Mouse (Mus musculus) kidney, embryonic 14.5 days (tissue): ENCODE results near the gene Cdkal1. TPM values are rescaled to one million over a fixed set of nuclear protein-coding genes. Genes with fewer than 3 reads are reported as not detected.
A peak's percentile ranks its signal among the peaks of the same experiment; 100 is the strongest.

ENCODE experiments used
- ATAC-seq: fragments of 200-750 bp; cut with Nextera tagmentation; 2 replicates; pipeline ENCODE4 v1.8.0; 2017; ENCODE audit warnings: moderate number of reproducible peaks, mild to moderate bottlenecking, moderate TSS enrichment, moderate library complexity; ENCODE audit not compliant: low FRiP score, low TSS enrichment
- H3K27ac ChIP-seq: fragments of 300-500 bp; sonication (generic); 2 replicates; pipeline ENCODE4 v1.5.1; 2014; ENCODE audit warnings: low read depth, mild to moderate bottlenecking, low read length, moderate library complexity, mixed read lengths
- H3K27me3 ChIP-seq: fragments of 300-500 bp; sonication (generic); 2 replicates; pipeline ENCODE4 v1.6.1; 2014; ENCODE audit warnings: mild to moderate bottlenecking, low read length; ENCODE audit not compliant: control insufficient read depth, insufficient read depth
- H3K36me3 ChIP-seq: fragments of 300-500 bp; sonication (generic); 2 replicates; pipeline ENCODE4 v1.6.1; 2014; ENCODE audit warnings: low read length, mixed read lengths; ENCODE audit not compliant: control insufficient read depth, insufficient read depth
- H3K4me1 ChIP-seq: fragments of 300-500 bp; sonication (generic); 2 replicates; pipeline ENCODE4 v1.6.1; 2014; ENCODE audit warnings: low read length, mixed read lengths; ENCODE audit not compliant: control insufficient read depth, insufficient read depth
- H3K4me2 ChIP-seq: fragments of 300-500 bp; sonication (generic); replicated peaks from 2 replicates; pipeline ENCODE4 v1.6.1; 2014; ENCODE audit warnings: low read depth, mild to moderate bottlenecking, low read length
- H3K4me3 ChIP-seq: fragments of 300-500 bp; sonication (generic); 2 replicates; pipeline ENCODE4 v1.5.1; 2014; ENCODE audit warnings: mild to moderate bottlenecking, low read length
- H3K9ac ChIP-seq: fragments of 300-500 bp; sonication (generic); 2 replicates; pipeline ENCODE4 v1.6.1; 2014; ENCODE audit warnings: low read depth, mild to moderate bottlenecking, low read length, moderate library complexity
- H3K9me3 ChIP-seq: fragments of 300-500 bp; sonication (generic); 2 replicates; pipeline ENCODE4 v1.6.1; 2016; ENCODE audit warnings: low read length; ENCODE audit not compliant: control insufficient read depth
- WGBS: fragments of 180-500 bp; shearing (Covaris S2); extraction: QIAGEN DNeasy Blood & Tissue Kit; methylation state at CpG from one replicate; pipeline ENCODE4 v1.1.7; 2014; 5-methylcytosine and 5-hydroxymethylcytosine counted together
- polyA plus RNA-seq: library from polyadenylated mRNA; unstranded; fragments of >200 nt; fragmentation: Nextera tagmentation; extraction: Ambion mirVana; gene quantifications from 2 replicates; pipeline ENCODE4 v1.2.1, GENCODE M21; 2014

The Cdkal1 gene
- polyA plus RNA-seq, 1 experiment from 2014 or later = 35.9 TPM

GRCm38 (mm10) chr13:29615987-29616386 is 239.5 kb downstream of the Cdkal1 start:
- Histone ChIP-seq H3K4me1 (peaks cover 6% of the 10 kb centered on the region; the same call in 1 of the 2 replicates), H3K9me3 (no peaks in the 10 kb centered on the region), H3K27me3 (no peaks in the 10 kb centered on the region), H3K4me3 (no peak overlapping the region), H3K27ac (no peak overlapping the region), H3K9ac (no peak overlapping the region), H3K4me2 (no peak overlapping the region), H3K36me3 (no peaks in the 10 kb centered on the region)
- ATAC-seq = no peak
- 92% methylated on average over 3 of the region's 3 CpGs for WGBS

- H3K27me3 ChIP-seq = no peaks in the 10 kb centered on the region
- H3K9ac ChIP-seq = no peak overlapping the region
- 86% methylated on average over 7 of the region's 7 CpGs for WGBS
- no peaks in the 10 kb centered on the region for H3K36me3 ChIP-seq
- ATAC-seq = no peak
- no peak overlapping the region for H3K27ac ChIP-seq
- no peak overlapping the region for H3K4me2 ChIP-seq
- peaks cover 11% of the 10 kb centered on the region for H3K4me1 ChIP-seq
- H3K4me3 ChIP-seq = no peak overlapping the region
- H3K9me3 ChIP-seq = no peaks in the 10 kb centered on the region
Measured at GRCm38 (mm10) chr13:29615081-29615480, 240.4 kb downstream of the Cdkal1 start.

DNA sequence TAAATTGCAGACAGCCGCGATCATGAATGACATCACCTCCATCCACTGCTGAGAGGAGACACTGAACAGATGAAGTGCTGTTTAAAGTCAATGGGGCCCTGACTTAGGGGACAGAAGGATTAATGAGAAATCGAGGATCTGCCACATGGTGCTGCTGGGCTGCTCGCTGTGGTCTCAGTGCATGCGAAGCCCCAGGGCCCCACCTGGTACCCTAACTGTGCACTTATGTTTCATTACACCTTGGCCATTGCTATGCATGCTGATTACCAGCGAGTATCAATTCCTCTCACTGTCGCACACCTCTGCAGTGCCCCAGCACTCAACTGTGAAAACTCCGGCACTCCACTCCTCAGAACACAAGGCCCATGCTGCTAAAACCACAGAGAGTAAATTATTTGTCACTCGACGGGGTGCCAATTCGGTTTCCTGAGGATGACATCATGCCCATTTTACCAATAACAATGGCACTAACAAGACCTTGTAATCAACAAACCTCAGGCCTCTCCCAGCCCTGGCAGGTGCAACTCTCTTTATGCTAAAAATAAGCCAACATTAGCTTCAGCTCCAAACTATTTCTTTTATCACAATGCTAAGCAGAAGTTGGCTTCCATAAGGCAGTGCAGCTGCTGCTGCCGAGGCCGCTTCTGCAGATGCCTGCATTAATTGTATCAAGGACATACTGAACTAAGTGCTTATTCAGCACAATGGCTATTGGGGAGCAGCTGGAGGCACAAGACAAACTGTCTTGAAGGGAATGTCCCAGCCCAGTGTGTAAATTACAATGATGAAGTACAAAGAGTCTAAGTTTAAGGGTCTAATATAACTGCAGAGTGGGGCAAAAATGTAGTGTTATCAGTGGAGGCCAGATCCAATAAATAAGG is 245.2 kb downstream of the Cdkal1 start:
- 58% methylated on average over 13 of the region's 13 CpGs for WGBS
- no peak overlapping the region for H3K27ac ChIP-seq
- no peak overlapping the region for H3K9ac ChIP-seq
- no peak overlapping the region for H3K4me2 ChIP-seq
- H3K9me3 ChIP-seq = no peaks in the 10 kb centered on the region
- no peaks in the 10 kb centered on the region for H3K36me3 ChIP-seq
- H3K4me1 ChIP-seq = peaks cover 8% of the 10 kb centered on the region; the same call in 1 of the 2 replicates
- 0 out of 2 replicates have a peak, but pooled peaks have one; percentile 16 for ATAC-seq
- H3K27me3 ChIP-seq = no peaks in the 10 kb centered on the region
- H3K4me3 ChIP-seq = no peak overlapping the region

- no peak for ATAC-seq
- Histone ChIP-seq H3K4me3 (no peak overlapping the region), H3K4me2 (no peak overlapping the region), H3K9ac (no peak overlapping the region), H3K9me3 (no peaks in the 10 kb centered on the region), H3K27me3 (no peaks in the 10 kb centered on the region), H3K4me1 (peaks cover 8% of the 10 kb centered on the region; the same call in 1 of the 2 replicates), H3K36me3 (no peaks in the 10 kb centered on the region), H3K27ac (no peak overlapping the region)
- WGBS = 93% methylated on average over 5 of the region's 5 CpGs
Measured at GRCm38 (mm10) chr13:29609441-29609840, 246.0 kb downstream of the Cdkal1 start.

DNA sequence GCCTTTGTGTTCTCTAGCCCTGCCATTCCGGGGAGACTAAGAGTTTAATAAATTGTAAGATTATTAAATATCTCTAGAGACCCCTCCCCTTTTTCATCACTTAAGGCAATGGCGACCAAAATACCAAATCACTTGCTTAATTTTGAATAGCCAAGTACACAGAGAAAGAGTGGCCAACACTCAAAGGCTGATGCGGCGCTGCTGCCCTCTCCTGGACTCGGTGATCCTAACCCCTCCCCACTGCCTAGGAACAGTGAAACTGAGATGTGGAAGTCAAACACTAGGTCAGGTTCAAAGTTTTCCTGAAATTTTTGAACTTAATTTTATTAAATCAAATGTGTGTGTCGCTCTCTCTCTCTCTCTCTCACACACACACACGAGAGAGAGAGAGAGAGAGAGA is 251.2 kb downstream of the Cdkal1 start:
- H3K27ac ChIP-seq = no peak overlapping the region
- H3K4me1 ChIP-seq = no peaks in the 10 kb centered on the region
- H3K36me3 ChIP-seq = no peaks in the 10 kb centered on the region
- ATAC-seq = peak; percentile 76; the same call in 1 of the 2 replicates
- H3K9me3 ChIP-seq = no peaks in the 10 kb centered on the region; the same call in 1 of the 2 replicates
- no peak overlapping the region for H3K4me3 ChIP-seq
- WGBS = 36% methylated on average over 6 of the region's 7 CpGs
- H3K4me2 ChIP-seq = no peak overlapping the region
- H3K9ac ChIP-seq = no peak overlapping the region
- H3K27me3 ChIP-seq = no peaks in the 10 kb centered on the region

DNA sequence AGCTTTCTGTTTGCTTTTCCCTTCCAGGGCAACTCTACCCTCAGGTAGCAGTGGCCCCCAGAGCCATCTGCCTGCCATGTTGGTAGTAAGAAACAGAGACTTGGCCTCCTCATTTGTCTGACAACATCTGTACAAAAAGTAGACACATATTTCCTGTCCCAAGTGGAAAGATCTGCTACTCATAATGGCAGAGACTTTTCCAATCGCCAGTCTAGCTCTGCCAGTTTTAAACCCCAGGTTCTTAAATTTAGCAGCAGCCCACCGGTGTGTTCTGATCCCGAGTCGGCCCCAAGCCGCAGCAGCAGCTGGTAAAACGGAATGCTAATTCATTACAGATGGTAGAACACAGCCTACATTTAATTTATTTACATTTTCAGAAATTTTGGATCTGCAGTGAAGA is 251.9 kb downstream of the Cdkal1 start:
- 87% methylated on average over 6 of the region's 6 CpGs for WGBS
- Histone ChIP-seq H3K9me3 (no peaks in the 10 kb centered on the region; the same call in 1 of the 2 replicates), H3K4me2 (no peak overlapping the region)

DNA sequence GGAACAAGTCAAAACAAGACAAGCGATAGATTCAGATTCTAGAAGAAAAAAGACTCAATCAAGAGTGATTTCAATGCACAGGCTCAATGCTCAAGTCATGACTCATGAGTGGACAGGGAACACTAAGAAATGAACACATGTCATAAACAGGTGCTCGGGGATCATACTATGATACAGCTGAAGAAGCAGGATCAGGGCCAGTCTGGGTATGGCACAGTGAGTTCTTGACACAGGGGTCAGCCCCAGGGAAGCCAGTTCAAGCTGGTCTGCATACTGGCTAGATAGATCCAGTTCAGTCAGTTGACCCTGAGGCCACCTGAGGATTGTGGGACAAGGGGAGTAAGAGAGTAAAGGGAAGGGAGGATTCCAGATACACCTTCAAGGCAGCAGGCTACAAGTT is 254.4 kb downstream of the Cdkal1 start:
- Histone ChIP-seq H3K4me2 (no peak overlapping the region), H3K36me3 (no peaks in the 10 kb centered on the region), H3K27ac (no peak overlapping the region), H3K27me3 (no peaks in the 10 kb centered on the region), H3K4me1 (no peaks in the 10 kb centered on the region), H3K9me3 (no peaks in the 10 kb centered on the region; the same call in 1 of the 2 replicates), H3K4me3 (no peak overlapping the region), H3K9ac (no peak overlapping the region)
- ATAC-seq = no peak
- 81% methylated on average over 2 of the region's 2 CpGs for WGBS

More for the DNA sequence above, 251.9 kb downstream of the Cdkal1 start:
- Histone ChIP-seq H3K4me1 (no peaks in the 10 kb centered on the region), H3K27me3 (no peaks in the 10 kb centered on the region), H3K4me3 (no peak overlapping the region), H3K9ac (no peak overlapping the region), H3K27ac (no peak overlapping the region), H3K36me3 (no peaks in the 10 kb centered on the region)
- ATAC-seq = no peak

DNA sequence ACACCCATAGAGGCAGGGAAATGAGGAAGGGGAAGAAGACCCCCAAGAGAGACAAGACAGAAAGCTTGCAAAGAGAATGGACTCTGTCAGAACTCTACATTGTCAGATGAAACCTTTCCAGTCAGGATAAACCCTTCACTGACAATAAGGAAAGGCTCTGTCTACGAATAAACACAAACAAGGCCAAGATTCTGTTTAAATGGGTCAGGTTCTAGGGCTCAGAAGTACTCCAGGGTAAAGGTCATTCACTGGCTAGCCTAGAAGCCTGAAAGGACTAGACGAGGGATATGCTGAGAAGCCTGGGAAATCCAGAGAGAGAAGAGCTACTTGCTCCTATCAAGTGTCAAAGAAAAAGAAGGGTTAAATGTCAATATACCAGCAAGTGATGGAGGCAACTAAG is 255.8 kb downstream of the Cdkal1 start:
- H3K4me2 ChIP-seq = no peak overlapping the region
- no peak for ATAC-seq
- H3K4me3 ChIP-seq = no peak overlapping the region
- no peak overlapping the region for H3K9ac ChIP-seq
- WGBS = 60% methylated on average over 2 of the region's 2 CpGs
- no peaks in the 10 kb centered on the region for H3K27me3 ChIP-seq
- no peaks in the 10 kb centered on the region; the same call in 1 of the 2 replicates for H3K9me3 ChIP-seq
- no peaks in the 10 kb centered on the region for H3K36me3 ChIP-seq
- H3K27ac ChIP-seq = no peak overlapping the region
- H3K4me1 ChIP-seq = no peaks in the 10 kb centered on the region

GRCm38 (mm10) chr13:29596735-29597134 is 258.7 kb downstream of the Cdkal1 start:
- no peak overlapping the region for H3K4me2 ChIP-seq
- 52% methylated on average over 3 of the region's 3 CpGs for WGBS
- H3K4me1 ChIP-seq = no peaks in the 10 kb centered on the region
- no peak overlapping the region for H3K9ac ChIP-seq
- no peak overlapping the region for H3K27ac ChIP-seq
- no peaks in the 10 kb centered on the region for H3K27me3 ChIP-seq
- H3K36me3 ChIP-seq = no peaks in the 10 kb centered on the region
- no peak overlapping the region for H3K4me3 ChIP-seq
- H3K9me3 ChIP-seq = peaks cover 5% of the 10 kb centered on the region; the same call in 1 of the 2 replicates
- ATAC-seq = no peak
